Mouse (Mus musculus): ENCODE data around the gene Nkain4.

Gene Nkain4

GRCm38 (mm10) chr2:180894029-180894623 lies 60.4 kb downstream of the Nkain4 start:
- peak; percentile 52 for DNase-seq (ENCODE audit: low spot score)

DNA sequence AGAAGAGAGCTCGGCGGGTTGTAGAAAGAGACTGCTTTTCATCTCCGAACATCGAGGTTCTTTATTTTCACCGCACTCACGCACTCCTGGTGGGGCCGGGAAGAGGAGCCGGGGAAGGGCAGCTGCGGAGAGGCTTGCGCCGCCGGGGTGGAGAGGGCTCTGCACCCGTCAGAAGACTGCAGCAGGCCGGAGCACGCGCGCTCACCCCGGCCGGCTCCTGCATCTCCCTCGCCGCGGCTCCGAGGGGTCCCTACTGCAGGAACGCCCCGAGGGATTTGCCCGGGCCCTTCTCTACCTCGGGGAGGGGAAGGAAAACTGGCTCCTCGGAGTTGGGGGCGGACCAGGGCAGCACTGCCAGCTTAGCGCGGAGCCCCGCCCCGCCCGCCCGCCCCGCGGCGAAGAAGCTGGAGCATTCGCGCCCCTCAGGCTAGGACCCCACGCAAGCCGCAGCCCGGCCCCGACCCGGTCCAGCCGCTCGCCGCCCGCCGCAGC lies 60.9 kb downstream of the Nkain4 start:
- no peak for DNase-seq (ENCODE audit: low spot score)

DNA sequence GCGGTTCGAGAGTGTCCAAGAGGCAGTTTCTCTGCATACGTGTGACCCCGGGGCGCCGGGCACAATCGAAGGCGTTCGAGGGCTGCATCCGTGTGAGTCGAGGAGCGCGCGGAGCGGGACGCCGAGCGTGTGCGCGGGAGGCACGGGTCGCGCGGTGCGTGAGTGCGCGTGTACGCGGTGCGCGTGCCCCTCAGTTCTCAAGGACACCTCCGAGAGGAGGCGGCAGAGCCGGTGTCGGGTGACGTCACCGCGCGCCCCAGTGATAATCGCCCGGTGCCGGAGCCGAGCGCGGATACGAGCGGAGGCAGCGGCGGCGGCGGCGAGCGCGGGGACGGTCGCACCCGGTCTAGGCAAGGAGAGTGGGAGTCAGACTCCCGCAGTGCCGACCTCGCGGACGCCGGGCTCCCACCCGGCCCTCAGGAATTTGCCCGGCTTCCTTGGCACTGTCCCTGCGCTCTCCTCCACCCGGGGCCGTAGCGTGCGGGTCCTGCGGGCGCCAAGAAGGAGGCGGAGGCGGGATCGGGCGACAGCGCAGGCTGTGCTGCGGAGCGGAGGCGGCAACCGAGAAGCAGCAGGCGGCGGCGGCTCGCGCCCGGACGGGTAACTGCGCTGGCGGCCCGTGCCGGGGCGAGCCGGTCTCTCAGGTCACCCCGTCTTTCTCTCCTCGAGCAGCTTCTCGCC lies 61.5 kb downstream of the Nkain4 start:
- no peak for DNase-seq (ENCODE audit: low spot score)

DNA sequence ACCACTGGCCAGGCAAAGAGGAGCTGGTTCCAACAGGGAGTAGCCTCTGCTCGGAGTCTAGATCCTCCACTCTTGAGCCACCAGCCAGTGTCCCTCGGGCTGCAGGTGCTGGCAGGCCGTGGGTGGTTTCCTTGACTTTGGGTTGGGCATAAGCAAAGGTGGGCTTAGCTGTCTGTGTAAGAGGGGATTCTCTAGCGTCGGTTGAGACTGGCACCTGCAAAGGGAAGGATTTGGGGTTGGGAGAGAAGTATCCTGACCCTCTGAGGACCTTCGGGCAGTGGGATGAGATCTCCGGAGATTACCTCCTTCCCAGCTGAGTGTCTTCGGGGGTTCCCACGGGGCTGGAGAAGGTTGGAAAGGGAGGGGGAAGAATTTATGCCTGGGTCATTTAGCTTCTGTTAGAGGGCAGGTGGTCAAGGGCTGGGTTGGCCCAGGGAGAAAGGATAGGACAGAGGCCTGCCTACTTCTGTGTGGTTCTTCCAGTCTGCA lies 62.6 kb downstream of the Nkain4 start:
- no peak for DNase-seq (ENCODE audit: low spot score)

GRCm38 (mm10) chr2:180891075-180891834 lies 63.2 kb downstream of the Nkain4 start:
- DNase-seq (ENCODE audit: low spot score), result no peak

GRCm38 (mm10) chr2:180890422-180891074 lies 64.0 kb downstream of the Nkain4 start:
- no peak for DNase-seq (ENCODE audit: low spot score)

- DNase-seq (ENCODE audit: low spot score), result no peak
Measured at GRCm38 (mm10) chr2:180889921-180890280, 64.6 kb downstream of the Nkain4 start.

GRCm38 (mm10) chr2:180889271-180889920 lies 65.1 kb downstream of the Nkain4 start:
- no peak for DNase-seq (ENCODE audit: low spot score)

- DNase-seq (ENCODE audit: low spot score), result no peak
Measured at GRCm38 (mm10) chr2:180885270-180885669, 69.2 kb downstream of the Nkain4 start.
